Mouse (Mus musculus) brain, embryonic 14.5 days (tissue): ENCODE measurements at regions not wholly inside any gene's neighbourhood (a gene's known extent, or its start where the extent isn't known, plus 50 kb on each side); places are given as distances from the start of the nearest gene placed in this dataset.

Experiments used
- DNase-seq: peaks from one replicate; pipeline ENCODE4 v3.0.0-alpha.2; 2011; ENCODE audit warnings: low read depth
- CTCF ChIP-seq: fragments of 200-500 bp; IDR thresholded peaks from 2 replicates; pipeline ENCODE4 v1.5.1; 2012; ENCODE audit warnings: inconsistent platforms, mild to moderate bottlenecking, moderate library complexity, borderline replicate concordance; ENCODE audit not compliant: insufficient read depth, insufficient read length; ENCODE audit errors: extremely low read depth
- POLR2A ChIP-seq: fragments of 200-500 bp; IDR thresholded peaks from 2 replicates; pipeline ENCODE4 v1.6.1; 2012; ENCODE audit warnings: mild to moderate bottlenecking, inconsistent platforms, borderline replicate concordance; ENCODE audit not compliant: poor library complexity, insufficient read depth, insufficient read length, severe bottlenecking; ENCODE audit errors: extremely low read depth

DNA sequence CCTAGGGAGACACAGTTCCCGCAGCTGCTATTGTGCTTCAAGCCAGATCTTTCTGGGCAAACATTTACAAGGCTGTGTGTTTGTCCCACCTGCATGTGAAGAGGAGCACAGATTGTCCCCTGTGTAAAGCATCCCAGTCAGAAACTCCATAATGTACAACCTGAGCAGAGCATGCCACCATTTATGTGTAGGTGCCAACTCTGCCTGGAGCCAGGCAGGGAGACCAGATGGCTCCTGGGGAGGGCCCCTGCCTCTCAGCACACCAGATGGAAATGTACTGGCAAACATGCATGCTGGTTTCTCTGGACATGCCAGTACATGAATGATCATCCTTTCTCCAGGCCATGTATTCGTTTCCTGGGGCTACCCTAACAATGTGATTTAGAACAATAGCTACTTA, 98.6 kb upstream of the Foxp3 start:
- TF ChIP-seq POLR2A (no peak), CTCF (no peak)
- DNase-seq = peak; percentile 50

DNA sequence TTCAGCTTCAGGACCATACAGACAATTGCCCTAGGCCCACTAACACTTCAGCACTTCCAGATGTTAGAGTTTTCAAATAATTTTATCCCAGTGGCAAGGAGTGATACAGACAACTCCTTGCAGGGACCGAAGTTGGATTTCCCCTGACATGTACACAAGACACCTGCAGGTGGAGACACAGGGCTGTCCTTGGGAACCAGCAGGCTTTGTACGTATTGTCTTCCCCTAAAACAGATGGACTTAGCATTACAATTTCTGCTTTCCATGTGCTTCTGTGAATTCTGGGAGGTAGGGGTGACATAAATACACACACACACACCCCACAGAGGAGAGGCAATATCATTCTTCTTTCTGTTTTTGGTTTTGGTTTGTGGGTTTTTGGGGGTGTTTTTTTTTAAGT, 98.2 kb upstream of the Usp27x start:
- peak; percentile 65; the same call in 1 of the 2 replicates for TF ChIP-seq CTCF
- TF ChIP-seq POLR2A = no peak
- peak; percentile 83 for DNase-seq

DNA sequence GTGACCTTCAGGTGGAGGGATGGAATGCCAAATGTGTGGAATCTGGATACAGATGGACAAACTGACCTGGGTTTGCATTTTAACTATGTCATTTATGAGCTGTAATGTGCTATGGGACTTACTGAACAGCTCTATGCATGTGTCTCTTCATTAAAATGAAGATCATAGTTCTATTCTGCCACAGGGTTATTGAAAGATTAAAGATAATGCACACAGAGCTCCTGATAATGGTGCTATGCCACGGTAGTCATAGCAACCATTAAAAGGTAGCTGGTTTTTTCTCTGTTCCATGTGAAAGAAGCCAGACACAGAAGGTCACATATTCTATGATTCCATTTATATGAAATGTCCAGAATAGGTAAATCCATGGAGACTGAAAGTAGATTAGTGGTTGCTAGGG, 94.2 kb upstream of the Usp27x start:
- peak; percentile 42 for DNase-seq
- no peak for TF ChIP-seq CTCF
- no peak for TF ChIP-seq POLR2A

DNA sequence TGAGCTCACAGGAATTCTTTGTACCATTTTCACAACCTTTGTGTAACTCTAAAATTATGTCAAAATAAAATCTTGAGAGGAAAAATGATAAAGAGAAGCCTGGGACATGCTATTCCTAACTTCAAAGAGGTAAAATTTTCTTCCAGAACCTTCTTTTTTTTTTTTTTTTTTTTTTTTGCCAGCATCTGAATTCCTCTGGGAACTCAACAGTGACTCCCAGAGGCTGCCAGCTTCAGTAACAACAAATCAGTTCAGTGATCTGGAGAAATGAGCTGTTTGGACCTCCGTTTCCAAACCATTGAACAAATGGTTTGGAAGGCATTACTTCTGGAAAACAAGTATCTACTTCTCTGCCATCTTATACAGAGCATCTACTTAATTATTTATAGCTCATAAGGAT, 92.4 kb upstream of the Usp27x start:
- no peak for DNase-seq
- no peak for TF ChIP-seq POLR2A
- TF ChIP-seq CTCF = no peak

DNA sequence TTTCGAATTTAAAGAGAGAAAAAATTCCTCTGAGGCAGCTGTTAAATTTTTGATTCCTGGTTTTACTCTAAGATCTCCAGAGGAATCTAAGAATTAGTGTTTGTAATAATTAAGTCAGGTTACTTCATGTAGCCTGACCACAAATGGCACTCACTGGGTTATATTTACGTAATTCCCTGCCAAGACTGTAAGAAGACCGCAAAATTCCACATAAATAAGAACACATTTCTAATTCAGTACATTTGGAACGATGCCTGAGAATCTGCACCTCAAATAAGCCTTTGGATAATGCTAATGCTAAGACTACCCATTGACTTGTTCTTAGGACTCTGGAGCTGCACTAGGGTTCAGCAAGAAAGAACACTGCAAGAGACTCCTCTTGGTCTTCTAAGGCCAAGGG, 81.2 kb upstream of the Usp27x start:
- TF ChIP-seq POLR2A = no peak
- TF ChIP-seq CTCF = no peak

GRCm38 (mm10) chrX:7445035-7445434, 69.4 kb upstream of the Usp27x start:
- TF ChIP-seq CTCF = no peak
- no peak for TF ChIP-seq POLR2A
- DNase-seq = no peak

More for the DNA sequence above, 81.2 kb upstream of the Usp27x start:
- no peak for DNase-seq

DNA sequence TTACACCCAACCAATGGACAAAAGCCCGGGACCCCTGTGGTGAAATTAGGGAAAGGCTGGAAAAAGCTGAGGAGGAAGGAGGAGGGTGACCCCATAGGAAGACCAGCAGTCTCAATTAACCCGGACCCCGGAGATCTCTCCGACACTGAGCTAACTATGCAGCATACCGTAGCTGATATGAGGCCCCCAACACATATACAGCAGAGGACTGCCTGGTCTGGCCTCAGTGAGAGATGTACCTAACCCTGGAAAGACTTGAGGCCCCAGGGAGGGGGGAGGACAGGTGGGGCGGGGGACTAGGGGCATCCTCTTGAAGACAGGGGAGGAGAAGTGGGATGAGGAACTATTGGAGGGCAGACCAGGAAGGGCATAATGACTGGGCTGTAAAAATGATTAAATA, 69.0 kb upstream of the Usp27x start:
- TF ChIP-seq CTCF = no peak
- DNase-seq = no peak

GRCm38 (mm10) chrX:7443996-7444421, 68.4 kb upstream of the Usp27x start:
- DNase-seq = peak; percentile 33
- no peak for TF ChIP-seq POLR2A
- TF ChIP-seq CTCF = no peak

- TF ChIP-seq POLR2A = no peak
- TF ChIP-seq CTCF = no peak
- DNase-seq = no peak
Observed at GRCm38 (mm10) chrX:7435375-7436042, 59.9 kb upstream of the Usp27x start.

GRCm38 (mm10) chrX:7434268-7434667, 58.6 kb upstream of the Usp27x start:
- TF ChIP-seq POLR2A = no peak
- TF ChIP-seq CTCF = no peak
- no peak for DNase-seq

GRCm38 (mm10) chrX:7430456-7430855, 54.8 kb upstream of the Usp27x start:
- TF ChIP-seq CTCF = no peak
- TF ChIP-seq POLR2A = no peak
- no peak for DNase-seq

DNA sequence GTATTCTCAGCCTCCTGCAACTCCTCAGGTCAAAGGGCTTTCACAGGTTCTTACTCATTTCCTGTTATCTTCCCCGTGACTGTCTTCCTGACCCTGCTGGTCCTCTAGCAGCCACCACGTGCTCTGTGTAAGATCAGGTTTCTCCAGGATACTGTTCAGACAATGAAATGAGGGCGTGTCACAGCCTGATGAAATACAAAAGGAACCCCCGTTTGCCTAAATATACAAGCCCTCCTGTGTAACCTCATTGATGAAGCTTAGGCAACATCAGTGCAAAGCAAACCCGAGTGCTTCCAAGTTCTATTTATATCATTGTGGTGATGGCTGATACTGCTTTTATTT, 53.9 kb upstream of the Usp27x start:
- no peak for TF ChIP-seq CTCF
- TF ChIP-seq POLR2A = no peak
- peak; percentile 23 for DNase-seq
